Mouse (Mus musculus): ENCODE data around the gene Bicra. TPM values are rescaled to one million over a fixed set of nuclear protein-coding genes. Genes with fewer than 3 reads are reported as not detected.

The Bicra gene
- polyA plus RNA-seq, 1 experiment from 2014 or later: 10.2 TPM

GRCm38 (mm10) chr7:16033059-16033458 lies 14.7 kb downstream of the Bicra start:
- peaks cover 19% of the 10 kb centered on the region for H3K36me3 ChIP-seq
- 98% methylated on average over 1 of the region's 1 CpGs for WGBS

GRCm38 (mm10) chr7:16031072-16031471 lies 16.6 kb downstream of the Bicra start:
- no peak overlapping the region for H3K4me3 ChIP-seq
- no peak overlapping the region for H3K4me2 ChIP-seq (replicated peaks)
- no peak overlapping the region for H3K27ac ChIP-seq
- ATAC-seq (ENCODE audit: insufficient number of reproducible peaks, insufficient read depth, low FRiP score, low TSS enrichment): no peak
- H3K9ac ChIP-seq: no peak overlapping the region
- peaks cover 19% of the 10 kb centered on the region for H3K36me3 ChIP-seq
- peaks cover 5% of the 10 kb centered on the region; the same call in 1 of the 2 replicates for H3K9me3 ChIP-seq
- H3K27me3 ChIP-seq: no peaks in the 10 kb centered on the region
- 82% methylated on average over 4 of the region's 4 CpGs for WGBS
- H3K4me1 ChIP-seq: no peaks in the 10 kb centered on the region

More at GRCm38 (mm10) chr7:16033059-16033458, 14.7 kb downstream of the Bicra start:
- H3K9me3 ChIP-seq: peaks cover 5% of the 10 kb centered on the region; the same call in 1 of the 2 replicates
- H3K9ac ChIP-seq: no peak overlapping the region
- no peaks in the 10 kb centered on the region for H3K4me1 ChIP-seq
- no peak overlapping the region for H3K27ac ChIP-seq
- no peak overlapping the region for H3K4me3 ChIP-seq
- no peak overlapping the region for H3K4me2 ChIP-seq (replicated peaks)
- no peaks in the 10 kb centered on the region for H3K27me3 ChIP-seq
- ATAC-seq (ENCODE audit: insufficient number of reproducible peaks, insufficient read depth, low FRiP score, low TSS enrichment): no peak

GRCm38 (mm10) chr7:16028102-16028927 lies 19.4 kb downstream of the Bicra start:
- no peaks in the 10 kb centered on the region for H3K27me3 ChIP-seq
- H3K27ac ChIP-seq: no peak overlapping the region
- peaks cover 5% of the 10 kb centered on the region; the same call in 1 of the 2 replicates for H3K9me3 ChIP-seq
- peaks cover 19% of the 10 kb centered on the region for H3K36me3 ChIP-seq
- H3K4me3 ChIP-seq: no peak overlapping the region
- no peak overlapping the region for H3K9ac ChIP-seq
- WGBS: 89% methylated on average over 6 of the region's 6 CpGs
- H3K4me1 ChIP-seq: no peaks in the 10 kb centered on the region
- no peak overlapping the region for H3K4me2 ChIP-seq (replicated peaks)
- ATAC-seq (ENCODE audit: insufficient number of reproducible peaks, insufficient read depth, low FRiP score, low TSS enrichment): no peak

- no peak overlapping the region for H3K9ac ChIP-seq
- H3K4me1 ChIP-seq: no peaks in the 10 kb centered on the region
- no peaks in the 10 kb centered on the region for H3K36me3 ChIP-seq
- WGBS: 95% methylated on average over 8 of the region's 8 CpGs
- no peaks in the 10 kb centered on the region for H3K9me3 ChIP-seq
- ATAC-seq (ENCODE audit: insufficient number of reproducible peaks, insufficient read depth, low FRiP score, low TSS enrichment): no peak
- no peaks in the 10 kb centered on the region for H3K27me3 ChIP-seq
- no peak overlapping the region for H3K27ac ChIP-seq
- no peak overlapping the region for H3K4me2 ChIP-seq (replicated peaks)
- no peak overlapping the region for H3K4me3 ChIP-seq
Observed at GRCm38 (mm10) chr7:16024603-16025222, 23.0 kb downstream of the Bicra start.

- no peak overlapping the region for H3K4me2 ChIP-seq (replicated peaks)
- no peak overlapping the region for H3K4me3 ChIP-seq
- H3K9ac ChIP-seq: no peak overlapping the region
- no peaks in the 10 kb centered on the region for H3K27me3 ChIP-seq
- no peaks in the 10 kb centered on the region for H3K9me3 ChIP-seq
- no peak overlapping the region for H3K27ac ChIP-seq
- no peak for ATAC-seq (ENCODE audit: insufficient number of reproducible peaks, insufficient read depth, low FRiP score, low TSS enrichment)
- no peaks in the 10 kb centered on the region; the same call in 1 of the 2 replicates for H3K36me3 ChIP-seq
- 87% methylated on average over 5 of the region's 5 CpGs for WGBS
- no peaks in the 10 kb centered on the region for H3K4me1 ChIP-seq
Observed at GRCm38 (mm10) chr7:16019256-16020094, 28.2 kb downstream of the Bicra start.

- no peaks in the 10 kb centered on the region for H3K27me3 ChIP-seq
- no peak overlapping the region for H3K4me2 ChIP-seq (replicated peaks)
- ATAC-seq (ENCODE audit: insufficient number of reproducible peaks, insufficient read depth, low FRiP score, low TSS enrichment): no peak
- no peak overlapping the region for H3K4me3 ChIP-seq
- WGBS: 73% methylated on average over 9 of the region's 9 CpGs
- no peaks in the 10 kb centered on the region for H3K9me3 ChIP-seq
- H3K9ac ChIP-seq: no peak overlapping the region
- H3K4me1 ChIP-seq: peaks cover 7% of the 10 kb centered on the region; the same call in 1 of the 2 replicates
- H3K27ac ChIP-seq: no peak overlapping the region
- H3K36me3 ChIP-seq: no peaks in the 10 kb centered on the region; the same call in 1 of the 2 replicates
Observed at GRCm38 (mm10) chr7:16018016-16018810, 29.5 kb downstream of the Bicra start.

- Histone ChIP-seq H3K4me3 (no peak overlapping the region), H3K27ac (no peak overlapping the region), H3K9me3 (no peaks in the 10 kb centered on the region), H3K9ac (no peak overlapping the region), H3K4me2 (replicated peaks) (no peak overlapping the region), H3K36me3 (peaks cover 5% of the 10 kb centered on the region; the same call in 1 of the 2 replicates), H3K4me1 (peaks cover 7% of the 10 kb centered on the region; the same call in 1 of the 2 replicates), H3K27me3 (no peaks in the 10 kb centered on the region)
- 85% methylated on average over 5 of the region's 5 CpGs for WGBS
- no peak for ATAC-seq (ENCODE audit: insufficient number of reproducible peaks, insufficient read depth, low FRiP score, low TSS enrichment)
Observed at GRCm38 (mm10) chr7:16015384-16015783, 32.3 kb downstream of the Bicra start.

GRCm38 (mm10) chr7:16014521-16015175 lies 33.1 kb downstream of the Bicra start:
- H3K9me3 ChIP-seq: no peaks in the 10 kb centered on the region
- H3K36me3 ChIP-seq: peaks cover 5% of the 10 kb centered on the region; the same call in 1 of the 2 replicates
- no peak overlapping the region for H3K4me2 ChIP-seq (replicated peaks)
- ATAC-seq (ENCODE audit: insufficient number of reproducible peaks, insufficient read depth, low FRiP score, low TSS enrichment): no peak
- H3K4me1 ChIP-seq: peaks cover 7% of the 10 kb centered on the region; the same call in 1 of the 2 replicates
- peak overlapping the region; percentile 12; the same call in 1 of the 2 replicates for H3K27ac ChIP-seq
- H3K4me3 ChIP-seq: no peak overlapping the region
- WGBS: 91% methylated on average over 8 of the region's 8 CpGs
- no peaks in the 10 kb centered on the region for H3K27me3 ChIP-seq
- no peak overlapping the region for H3K9ac ChIP-seq

- 36% methylated on average over 5 of the region's 5 CpGs for WGBS
- Histone ChIP-seq H3K9ac (no peak overlapping the region), H3K27ac (peak overlapping the region; percentile 12; the same call in 1 of the 2 replicates), H3K27me3 (no peaks in the 10 kb centered on the region), H3K4me1 (peaks cover 7% of the 10 kb centered on the region; the same call in 1 of the 2 replicates), H3K36me3 (peaks cover 5% of the 10 kb centered on the region; the same call in 1 of the 2 replicates), H3K4me3 (no peak overlapping the region), H3K4me2 (replicated peaks) (no peak overlapping the region), H3K9me3 (no peaks in the 10 kb centered on the region)
- no peak for ATAC-seq (ENCODE audit: insufficient number of reproducible peaks, insufficient read depth, low FRiP score, low TSS enrichment)
Observed at GRCm38 (mm10) chr7:16013722-16014275, 33.9 kb downstream of the Bicra start.

- no peak for ATAC-seq (ENCODE audit: insufficient number of reproducible peaks, insufficient read depth, low FRiP score, low TSS enrichment)
- no peak overlapping the region for H3K27ac ChIP-seq
- no peak overlapping the region for H3K4me2 ChIP-seq (replicated peaks)
- WGBS: 81% methylated on average over 11 of the region's 11 CpGs
- peaks cover 7% of the 10 kb centered on the region; the same call in 1 of the 2 replicates for H3K4me1 ChIP-seq
- H3K4me3 ChIP-seq: no peak overlapping the region
- H3K27me3 ChIP-seq: no peaks in the 10 kb centered on the region
- H3K9me3 ChIP-seq: no peaks in the 10 kb centered on the region
- H3K36me3 ChIP-seq: peaks cover 5% of the 10 kb centered on the region; the same call in 1 of the 2 replicates
- no peak overlapping the region for H3K9ac ChIP-seq
Observed at GRCm38 (mm10) chr7:16012576-16013263, 35.0 kb downstream of the Bicra start.
